Mouse (Mus musculus): ENCODE data around the gene Ank3.

The Ank3 gene

GRCm38 (mm10) chr10:69762977-69763376 lies 364.4 kb downstream of the Ank3 start:
- no peak for DNase-seq (ENCODE audit: low spot score in 2 of 2)

DNA sequence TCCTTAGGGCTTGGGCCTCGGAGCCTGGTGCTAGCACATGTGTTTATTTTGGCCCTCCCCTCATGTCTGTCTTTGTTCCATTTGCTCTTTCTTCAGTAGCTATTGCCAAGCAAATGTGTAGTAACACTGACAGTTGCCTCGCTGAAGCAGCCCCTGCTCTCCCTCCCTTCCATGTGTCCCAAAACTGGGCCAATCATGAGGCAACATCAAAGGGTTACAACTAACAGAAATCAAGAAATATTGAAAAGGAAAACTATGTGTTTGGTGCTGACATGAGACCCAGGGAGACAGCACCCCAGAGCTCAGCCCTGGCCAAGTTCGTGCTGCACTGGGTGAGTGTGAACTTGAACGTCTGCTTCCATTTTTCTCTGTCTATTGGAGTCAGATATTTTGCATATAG lies 365.8 kb downstream of the Ank3 start:
- no peak for DNase-seq (ENCODE audit: low spot score in 2 of 2)

- no peak for DNase-seq (ENCODE audit: low spot score in 2 of 2)
Measured at GRCm38 (mm10) chr10:69777065-69777645, 378.6 kb downstream of the Ank3 start.

GRCm38 (mm10) chr10:69777736-69778135 lies 379.2 kb downstream of the Ank3 start:
- DNase-seq (ENCODE audit: low spot score in 2 of 2), result no peak

GRCm38 (mm10) chr10:69779246-69779645 lies 380.7 kb downstream of the Ank3 start:
- no peak for DNase-seq (ENCODE audit: low spot score in 2 of 2)

DNA sequence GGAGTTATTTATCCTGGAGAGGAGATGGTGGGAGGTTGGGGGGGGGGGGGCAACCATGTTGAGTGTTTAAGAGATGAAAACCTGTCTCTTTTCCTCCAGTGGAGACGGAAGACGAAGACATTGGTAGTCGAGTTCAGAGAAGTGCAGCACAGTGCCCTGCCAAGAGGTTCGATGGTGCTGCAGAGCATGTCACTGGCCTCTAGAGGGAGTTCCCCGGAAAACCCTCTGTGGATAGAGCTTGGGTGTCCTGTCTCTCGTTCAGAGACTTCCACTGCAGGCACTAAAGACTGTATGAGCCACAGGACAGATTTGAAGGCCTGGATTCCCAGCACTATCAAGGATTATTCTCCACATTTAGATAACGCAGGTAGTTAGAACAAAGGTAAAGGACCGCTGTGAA lies 382.9 kb downstream of the Ank3 start:
- peak; percentile 21 to 41 for DNase-seq (ENCODE audit: low spot score in 2 of 2)

GRCm38 (mm10) chr10:69785235-69785634 lies 386.7 kb downstream of the Ank3 start:
- no peak for DNase-seq (ENCODE audit: low spot score in 2 of 2)

GRCm38 (mm10) chr10:69785692-69786091 lies 387.1 kb downstream of the Ank3 start:
- DNase-seq (ENCODE audit: low spot score in 2 of 2), result no peak

GRCm38 (mm10) chr10:69786220-69786993 lies 387.8 kb downstream of the Ank3 start:
- no peak for DNase-seq (ENCODE audit: low spot score in 2 of 2)

GRCm38 (mm10) chr10:69787379-69787778 lies 388.8 kb downstream of the Ank3 start:
- no peak for DNase-seq (ENCODE audit: low spot score in 2 of 2)

DNA sequence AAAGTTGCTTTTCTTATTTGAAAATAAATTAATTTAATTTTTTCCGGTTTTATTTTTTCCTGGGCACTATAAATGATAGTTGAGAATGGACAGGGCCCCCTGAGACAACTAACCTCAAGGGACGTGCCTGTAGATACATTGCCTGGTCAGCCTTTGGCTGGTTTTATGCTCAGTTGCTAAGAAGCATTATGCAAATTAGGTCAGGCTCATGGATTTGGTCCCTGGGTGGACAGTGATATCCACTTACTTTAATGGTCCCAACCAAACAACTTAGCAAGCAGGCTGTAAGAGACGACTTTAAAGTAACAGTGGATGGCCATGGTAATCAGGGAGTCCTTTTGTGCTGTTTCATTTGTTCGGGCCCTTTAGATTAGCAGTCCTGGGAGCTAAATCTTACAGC lies 392.0 kb downstream of the Ank3 start:
- no peak for DNase-seq (ENCODE audit: low spot score in 2 of 2)

DNA sequence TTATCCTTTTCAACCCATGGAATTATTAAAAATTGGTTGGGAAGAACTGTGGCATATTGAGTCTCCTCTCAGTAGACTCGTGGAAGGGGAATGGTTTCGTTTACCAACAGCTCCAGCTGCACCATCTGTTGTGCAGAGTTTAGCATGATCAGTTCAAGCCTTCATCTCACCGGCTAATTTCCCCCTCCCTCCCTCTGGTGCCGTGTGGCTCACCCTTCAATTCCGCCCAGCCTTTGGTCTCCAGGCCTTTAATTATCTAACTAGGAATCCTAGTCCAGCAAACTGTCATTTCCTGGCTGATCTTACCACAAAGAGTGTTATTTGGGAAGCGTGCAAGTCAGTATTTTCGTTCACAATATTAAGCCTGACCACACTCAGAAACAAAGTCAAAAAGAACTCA lies 393.4 kb downstream of the Ank3 start:
- no peak for DNase-seq (ENCODE audit: low spot score in 2 of 2)

DNA sequence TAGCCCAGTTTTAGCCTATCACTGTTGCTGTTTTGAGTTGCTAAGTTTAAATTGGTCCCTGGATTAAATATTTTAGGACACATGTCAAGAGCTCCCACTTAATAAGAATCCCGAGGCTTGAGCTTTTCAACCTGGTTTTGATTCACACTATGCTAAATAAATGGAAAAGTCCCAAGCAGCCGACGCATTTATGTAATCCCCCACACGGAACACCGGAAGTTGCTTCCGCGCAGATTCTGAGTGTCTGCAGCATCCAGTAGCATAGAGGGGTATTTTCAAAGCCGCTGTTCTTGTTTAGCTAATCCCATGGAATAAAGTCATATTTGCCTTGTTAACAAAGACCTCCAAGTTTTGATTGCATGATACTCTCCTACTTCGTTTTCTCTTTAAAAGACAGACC lies 393.8 kb downstream of the Ank3 start:
- DNase-seq (ENCODE audit: low spot score in 2 of 2), result no peak

GRCm38 (mm10) chr10:69793079-69793478 lies 394.5 kb downstream of the Ank3 start:
- peak; percentile 14 to 20 for DNase-seq (ENCODE audit: low spot score in 2 of 2)

- DNase-seq (ENCODE audit: low spot score in 2 of 2), result no peak
Measured at GRCm38 (mm10) chr10:69795656-69796055, 397.1 kb downstream of the Ank3 start.

DNA sequence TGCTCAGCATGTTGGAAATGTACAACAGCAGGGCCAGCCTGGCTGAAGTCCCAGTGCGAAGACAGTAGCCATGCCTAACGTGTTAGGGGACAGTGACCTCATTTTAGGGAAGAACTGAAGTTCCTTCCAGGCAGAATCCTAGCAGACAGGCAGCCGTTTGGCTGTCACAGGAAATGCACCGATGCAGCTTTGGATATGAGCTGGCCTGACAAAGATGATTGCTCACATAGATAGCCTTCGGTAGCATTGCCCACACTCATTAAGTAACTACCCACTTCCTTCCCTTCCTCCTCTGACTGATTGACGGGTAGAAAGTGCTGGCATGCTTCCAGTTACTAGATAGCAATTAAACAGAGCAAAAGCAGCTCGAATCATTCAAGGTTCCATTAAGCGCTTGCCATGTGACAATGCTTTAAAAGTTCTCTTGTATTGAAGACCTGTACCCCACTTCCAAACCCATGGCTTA lies 397.9 kb downstream of the Ank3 start:
- DNase-seq (ENCODE audit: low spot score in 2 of 2), result no peak

DNA sequence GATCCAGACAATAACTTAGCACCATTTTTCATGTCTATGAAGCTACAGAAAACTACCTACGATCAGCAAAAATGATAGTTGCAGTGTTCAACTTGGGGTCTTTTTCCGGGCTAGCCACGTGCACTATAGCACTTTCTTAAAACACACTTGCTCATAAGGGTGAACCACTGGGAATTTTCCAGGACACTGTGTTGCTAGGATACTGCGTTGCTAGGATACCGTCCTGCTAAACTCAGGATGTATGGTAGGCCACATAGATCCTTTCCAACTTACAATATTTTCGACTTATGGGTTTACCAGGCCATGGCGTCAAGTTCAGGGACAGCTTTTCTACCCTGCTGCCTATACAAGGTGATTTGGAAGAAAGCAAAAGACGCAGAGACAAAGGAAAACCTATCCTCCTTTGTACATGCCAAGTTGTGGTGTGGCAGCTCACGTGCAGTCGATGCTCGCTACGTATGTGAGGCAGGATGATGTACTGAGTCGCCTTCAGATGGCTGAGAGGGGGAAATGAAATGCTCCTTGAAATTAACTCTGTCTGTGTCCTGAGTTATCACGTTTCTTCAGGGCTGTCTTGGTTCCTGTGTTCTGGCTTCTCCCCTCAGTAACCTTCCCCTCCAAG lies 404.7 kb downstream of the Ank3 start:
- DNase-seq (ENCODE audit: low spot score in 2 of 2), result no peak

- DNase-seq (ENCODE audit: low spot score in 2 of 2), result no peak
Measured at GRCm38 (mm10) chr10:69804613-69805012, 406.0 kb downstream of the Ank3 start.

GRCm38 (mm10) chr10:69810785-69811184 lies 412.2 kb downstream of the Ank3 start:
- no peak for DNase-seq (ENCODE audit: low spot score in 2 of 2)

DNA sequence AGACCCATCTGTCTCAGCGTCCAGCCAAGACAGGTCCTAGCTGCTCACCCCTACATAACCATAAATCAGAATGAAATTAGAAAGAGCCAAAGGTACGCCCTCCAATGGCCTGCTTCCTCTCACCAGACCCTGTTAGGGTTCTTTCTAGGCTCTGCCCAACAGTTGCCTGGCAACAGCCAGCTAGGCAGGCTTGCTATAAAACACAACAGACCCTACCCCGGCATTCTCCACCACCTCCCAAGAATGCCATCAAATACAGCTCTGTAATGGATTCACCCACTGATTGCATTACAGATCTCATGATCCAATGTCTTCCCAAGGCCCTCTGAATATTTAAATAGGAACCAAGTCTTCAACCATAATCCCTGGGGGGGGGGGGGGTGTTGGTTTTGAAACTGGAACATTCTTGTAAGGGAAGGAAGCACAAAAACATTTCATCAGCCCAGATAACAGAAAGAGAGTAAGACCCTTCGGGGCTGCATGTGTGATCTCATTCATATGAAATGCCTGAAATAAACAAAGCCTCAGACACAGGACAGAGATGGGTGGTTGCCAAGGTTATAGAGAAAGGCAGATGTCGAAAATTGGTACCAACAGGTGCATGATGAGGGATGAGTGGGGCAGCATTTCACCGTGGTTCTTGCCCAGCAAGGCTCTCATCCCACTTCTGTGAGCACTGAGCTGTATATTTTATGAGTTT lies 415.4 kb downstream of the Ank3 start:
- no peak for DNase-seq (ENCODE audit: low spot score in 2 of 2)

GRCm38 (mm10) chr10:69821245-69821644 lies 422.7 kb downstream of the Ank3 start:
- DNase-seq (ENCODE audit: low spot score in 2 of 2), result no peak

- no peak for DNase-seq (ENCODE audit: low spot score in 2 of 2)
Measured at GRCm38 (mm10) chr10:69828770-69829169, 430.2 kb downstream of the Ank3 start.
